Mouse (Mus musculus): ENCODE results near the gene Sap30l. TPM values are rescaled to one million over a fixed set of nuclear protein-coding genes. Genes with fewer than 3 reads are reported as not detected.

Gene Sap30l
- polyA plus RNA-seq, 1 experiment from 2014 or later = 8.4 TPM

DNA sequence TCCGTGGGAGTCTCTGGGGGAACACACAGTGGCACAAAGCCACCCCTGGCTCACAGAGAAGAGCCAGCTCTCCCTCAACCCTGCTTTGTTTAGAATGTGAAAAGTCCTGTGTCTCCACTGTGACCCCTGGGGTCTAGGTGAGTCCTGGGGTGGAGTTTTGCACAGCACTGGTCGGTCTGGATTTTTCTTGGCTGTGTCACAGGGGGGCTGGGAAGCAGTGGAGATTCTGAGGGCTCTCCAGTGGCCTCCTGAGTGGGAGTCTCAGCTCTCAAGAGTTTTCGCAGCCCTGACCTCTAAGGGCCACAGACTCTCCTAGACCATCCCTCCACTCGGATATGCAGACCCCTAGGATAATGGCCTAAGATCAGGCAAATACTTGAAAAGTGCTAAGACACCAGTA lies 56.3 kb downstream of the Sap30l start:
- Histone ChIP-seq H3K9ac (no peak overlapping the region), H3K9me3 (no peaks in the 10 kb centered on the region), H3K27me3 (no peaks in the 10 kb centered on the region), H3K36me3 (no peaks in the 10 kb centered on the region), H3K27ac (no peak overlapping the region), H3K4me2 (no peak overlapping the region), H3K4me3 (no peak overlapping the region), H3K4me1 (replicated peaks) (no peaks in the 10 kb centered on the region)
- 40% methylated on average over 4 of the region's 4 CpGs for WGBS
- no peak for ATAC-seq (ENCODE audit: low FRiP score)

Other genes starting within 250 kb of the Sap30l start
- gene Galnt10, start 156.2 kb upstream of the Sap30l start, polyA plus RNA-seq (2015; fragmentation: Nextera tagmentation; extraction: Ambion mirVana) = 12.1 and 12.2 TPM in 2 replicates
- gene Hand1, start 31.2 kb downstream of the Sap30l start, polyA plus RNA-seq (2015; fragmentation: Nextera tagmentation; extraction: Ambion mirVana) = not detected in 2 replicates
- gene Larp1, start 207.4 kb downstream of the Sap30l start, polyA plus RNA-seq (2015; fragmentation: Nextera tagmentation; extraction: Ambion mirVana) = 16.4 and 17.4 TPM in 2 replicates